Mouse (Mus musculus) embryonic fibroblast, embryonic 13.5 days (primary cell): Measurements from ENCODE around the gene Nupl1.

Experiments
- CTCF ChIP-seq: IDR thresholded peaks from 2 replicates; pipeline ENCODE4 v1.5.1; 2011; ENCODE audit warnings: mild to moderate bottlenecking, control low read depth, low read length, moderate library complexity, borderline replicate concordance; ENCODE audit not compliant: insufficient read depth
- POLR2A ChIP-seq: IDR thresholded peaks from 2 replicates; pipeline ENCODE4 v1.6.1; 2011; ENCODE audit warnings: low read depth, mild to moderate bottlenecking, control low read depth, low read length, moderate library complexity

GRCm38 (mm10) chr14:60252004-60253000 lies 1.1 kb upstream of the Nupl1 start:
- no peak for TF ChIP-seq CTCF
- TF ChIP-seq POLR2A: no peak
